Mouse (Mus musculus): ENCODE measurements around the gene Mbl1. TPM values are rescaled to one million over a fixed set of nuclear protein-coding genes. Genes with fewer than 3 reads are reported as not detected.

The Mbl1 gene
- not detected in 2 replicates for polyA plus RNA-seq (2016; fragmentation: Nextera tagmentation; extraction: Ambion mirVana)

DNA sequence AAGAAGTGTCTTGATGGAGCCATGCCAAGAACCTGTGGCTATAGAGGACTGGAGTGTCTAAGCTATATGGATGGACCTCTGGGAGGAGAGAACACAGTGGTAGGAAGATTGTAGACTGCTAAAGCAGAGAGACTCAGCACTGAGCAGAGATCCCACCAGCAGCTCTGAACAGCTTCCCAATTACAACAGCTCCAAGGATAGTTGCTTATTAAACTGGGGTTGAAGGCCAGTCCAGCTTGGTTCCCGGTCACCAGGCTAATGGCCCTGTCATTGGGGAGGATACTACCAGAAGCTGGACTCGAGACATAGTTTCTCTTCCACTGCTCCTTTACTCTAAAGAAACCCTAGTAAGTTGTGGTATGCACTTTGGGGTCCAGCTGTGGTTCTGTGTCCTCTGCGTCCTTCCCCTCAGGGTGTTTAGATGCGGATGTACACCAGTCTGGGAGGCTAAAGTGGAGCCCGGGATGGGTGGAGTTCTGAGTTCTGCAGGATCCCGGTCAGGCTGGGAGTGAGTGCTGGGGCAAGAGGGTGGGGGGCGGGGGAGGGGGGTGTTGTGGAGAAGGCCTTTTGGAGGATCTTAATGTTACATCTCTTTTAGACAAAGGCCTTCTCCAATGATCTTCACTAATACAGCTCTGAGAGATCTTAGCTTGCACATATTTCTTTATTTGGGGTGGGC lies at the start of gene Mbl1:
Gene Mbl1 (plus strand): TSS at position 239 of the 679 bp plus-strand sequence.
- Histone ChIP-seq H3K9ac (no peak within 1 kb of the TSS), H3K4me1 (no peaks in the 10 kb centered on the region), H3K27me3 (no peaks in the 10 kb centered on the region), H3K36me3 (replicated peaks) (no peaks in the 10 kb centered on the region), H3K27ac (no peak within 1 kb of the TSS), H3K4me3 (replicated peaks) (no peak within 1 kb of the TSS), H3K4me2 (no peak within 1 kb of the TSS), H3K9me3 (no peaks in the 10 kb centered on the region)
- ATAC-seq (ENCODE audit: low FRiP score) = no peak
- WGBS = 86% methylated on average over 7 of the region's 7 CpGs

DNA sequence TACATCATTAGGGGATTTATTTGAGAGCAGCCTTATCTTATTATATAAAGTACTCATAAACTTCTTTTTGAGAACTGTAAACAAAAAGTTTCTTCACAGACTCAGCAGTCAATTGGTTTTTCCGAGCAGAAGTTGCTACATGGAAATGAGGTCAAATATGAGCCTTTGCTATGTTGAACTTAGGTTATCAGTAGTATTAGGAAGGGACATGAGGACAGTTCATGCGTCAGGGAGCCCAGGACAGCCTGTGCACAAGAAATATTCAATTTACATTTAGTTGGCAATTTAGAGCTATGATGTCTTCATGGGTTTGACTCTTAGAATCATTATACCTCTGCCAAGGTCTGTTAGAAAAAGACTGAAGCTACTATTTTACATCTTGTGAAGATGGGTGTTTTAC lies 49.0 kb upstream of the Mbl1 start:
- ATAC-seq (ENCODE audit: low FRiP score) = no peak
- Histone ChIP-seq H3K4me2 (no peak overlapping the region), H3K4me3 (replicated peaks) (no peak overlapping the region), H3K36me3 (replicated peaks) (no peaks in the 10 kb centered on the region), H3K9me3 (no peaks in the 10 kb centered on the region), H3K27me3 (no peaks in the 10 kb centered on the region), H3K27ac (no peak overlapping the region), H3K4me1 (no peaks in the 10 kb centered on the region), H3K9ac (no peak overlapping the region)
- 78% methylated on average over 2 of the region's 2 CpGs for WGBS

DNA sequence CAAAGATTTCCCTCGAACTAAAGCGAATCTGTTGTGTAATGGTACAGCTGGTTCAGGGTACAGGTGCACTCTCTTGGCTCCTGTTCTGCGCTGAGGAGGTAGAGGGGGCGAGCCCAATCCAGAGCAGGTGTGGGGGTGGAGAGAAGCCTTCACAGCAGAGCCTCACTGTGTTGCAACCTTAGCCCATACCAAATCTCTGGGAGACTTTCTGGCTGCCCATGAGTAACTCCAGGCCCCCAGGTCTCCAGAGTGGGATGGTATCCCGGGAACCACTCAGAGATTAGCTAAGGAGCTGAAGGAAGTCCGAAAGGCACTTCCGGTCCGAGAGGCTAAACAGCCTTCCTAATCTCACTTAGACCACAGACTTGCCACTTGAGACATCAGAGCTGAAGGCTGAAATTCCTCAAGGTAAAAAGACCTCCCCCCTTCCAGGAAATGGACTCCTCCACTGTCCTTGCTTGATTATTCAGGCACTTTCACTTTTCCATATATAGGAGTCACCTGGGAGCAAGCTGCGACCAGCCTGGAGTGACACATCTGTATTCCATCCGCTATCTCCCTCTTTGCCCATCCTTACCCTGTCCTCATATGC lies 46.3 kb upstream of the Mbl1 start, which contains the start of gene Mat1a:
Gene Mat1a (plus strand): TSS at position 183 of the 592 bp plus-strand sequence.
- no peaks in the 10 kb centered on the region for H3K4me1 ChIP-seq
- H3K27ac ChIP-seq = no peak within 1 kb of the TSS
- H3K36me3 ChIP-seq (replicated peaks) = no peaks in the 10 kb centered on the region
- no peak within 1 kb of the TSS for H3K9ac ChIP-seq
- H3K4me2 ChIP-seq = no peak within 1 kb of the TSS
- no peak within 1 kb of the TSS for H3K4me3 ChIP-seq (replicated peaks)
- no peaks in the 10 kb centered on the region for H3K27me3 ChIP-seq
- 73% methylated on average over 10 of the region's 10 CpGs for WGBS
- no peak for ATAC-seq (ENCODE audit: low FRiP score)
- H3K9me3 ChIP-seq = no peaks in the 10 kb centered on the region

DNA sequence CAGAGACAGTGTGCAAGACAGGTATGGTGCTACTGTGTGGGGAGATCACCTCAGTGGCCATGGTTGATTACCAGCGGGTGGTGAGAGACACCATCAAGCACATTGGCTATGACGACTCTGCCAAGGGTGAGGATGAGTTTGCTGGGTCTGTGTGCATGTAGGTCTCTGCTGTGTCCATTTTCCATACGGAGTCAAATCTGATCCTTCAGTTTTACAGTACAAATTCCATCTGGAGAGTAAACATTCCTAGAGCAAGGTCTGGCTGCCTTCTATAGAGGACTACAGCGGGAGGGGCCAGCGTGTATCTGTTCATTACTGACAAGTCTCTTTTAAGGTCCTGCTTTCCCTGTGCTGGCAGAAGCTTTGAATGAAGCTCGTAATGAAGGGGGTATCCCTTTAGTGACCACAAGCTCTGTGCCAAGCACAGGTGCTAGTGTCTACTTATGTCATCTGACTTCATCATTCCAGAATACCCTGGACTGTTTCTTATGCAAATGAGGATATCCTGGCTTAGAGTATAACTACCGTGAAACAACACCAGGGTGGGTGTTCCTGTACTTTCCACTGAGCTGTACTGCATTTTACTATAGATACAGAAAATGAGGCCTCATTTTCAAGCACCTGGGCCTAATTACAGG lies 40.1 kb upstream of the Mbl1 start:
- no peaks in the 10 kb centered on the region for H3K4me1 ChIP-seq
- WGBS = 88% methylated on average over 7 of the region's 7 CpGs
- H3K9me3 ChIP-seq = no peaks in the 10 kb centered on the region
- no peaks in the 10 kb centered on the region for H3K36me3 ChIP-seq (replicated peaks)
- no peak overlapping the region for H3K9ac ChIP-seq
- H3K4me2 ChIP-seq = no peak overlapping the region
- no peak overlapping the region for H3K4me3 ChIP-seq (replicated peaks)
- ATAC-seq (ENCODE audit: low FRiP score) = no peak
- H3K27ac ChIP-seq = no peak overlapping the region
- H3K27me3 ChIP-seq = no peaks in the 10 kb centered on the region

DNA sequence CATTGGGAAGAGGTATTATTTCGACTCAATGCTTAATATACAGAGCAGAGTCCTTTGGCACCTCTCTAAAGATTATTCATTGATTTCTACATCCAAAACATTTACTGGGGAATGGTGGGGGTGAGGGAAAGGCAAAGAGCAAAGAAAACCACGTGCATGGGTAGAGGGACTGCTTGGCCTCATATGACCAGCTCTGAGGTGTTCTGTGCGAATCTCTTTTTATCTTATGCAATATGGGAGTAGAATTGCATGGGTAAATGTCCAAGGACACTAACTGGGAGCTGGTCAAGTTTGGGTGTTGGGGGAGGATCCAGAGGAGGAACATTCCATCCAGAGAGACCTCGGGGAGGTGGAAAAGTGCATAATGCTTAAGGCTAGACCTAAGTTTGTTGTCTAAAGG lies 38.3 kb upstream of the Mbl1 start:
- H3K4me3 ChIP-seq (replicated peaks) = no peak overlapping the region
- WGBS = 81% methylated on average over 4 of the region's 4 CpGs
- no peaks in the 10 kb centered on the region for H3K9me3 ChIP-seq
- no peak overlapping the region for H3K4me2 ChIP-seq
- H3K27me3 ChIP-seq = no peaks in the 10 kb centered on the region
- H3K9ac ChIP-seq = no peak overlapping the region
- ATAC-seq (ENCODE audit: low FRiP score) = no peak
- no peaks in the 10 kb centered on the region for H3K36me3 ChIP-seq (replicated peaks)
- H3K4me1 ChIP-seq = no peaks in the 10 kb centered on the region
- no peak overlapping the region for H3K27ac ChIP-seq

DNA sequence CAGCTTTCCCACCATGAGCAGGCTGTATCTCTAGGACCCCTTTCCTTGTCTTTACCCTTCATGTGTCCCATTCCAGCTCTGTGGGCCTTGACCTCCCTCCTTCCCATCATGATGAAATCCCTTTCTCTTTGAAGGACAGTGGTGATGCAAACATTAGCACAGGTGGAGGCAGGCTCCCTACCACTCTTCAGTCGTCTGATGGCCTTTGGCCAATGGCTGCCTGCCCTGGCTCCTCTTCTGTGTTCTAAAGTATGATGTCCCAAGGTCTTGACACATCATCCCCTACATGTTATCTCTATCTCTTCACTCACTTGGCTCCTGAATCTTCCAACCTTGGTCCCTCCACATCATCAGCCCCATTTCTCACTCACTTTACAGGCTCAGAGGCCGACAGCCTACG lies 35.0 kb upstream of the Mbl1 start:
- Histone ChIP-seq H3K27me3 (no peaks in the 10 kb centered on the region), H3K4me2 (no peak overlapping the region), H3K4me3 (replicated peaks) (no peak overlapping the region), H3K36me3 (replicated peaks) (no peaks in the 10 kb centered on the region), H3K9ac (no peak overlapping the region), H3K9me3 (no peaks in the 10 kb centered on the region), H3K27ac (no peak overlapping the region), H3K4me1 (no peaks in the 10 kb centered on the region)
- ATAC-seq (ENCODE audit: low FRiP score) = no peak
- WGBS = 83% methylated on average over 3 of the region's 3 CpGs

DNA sequence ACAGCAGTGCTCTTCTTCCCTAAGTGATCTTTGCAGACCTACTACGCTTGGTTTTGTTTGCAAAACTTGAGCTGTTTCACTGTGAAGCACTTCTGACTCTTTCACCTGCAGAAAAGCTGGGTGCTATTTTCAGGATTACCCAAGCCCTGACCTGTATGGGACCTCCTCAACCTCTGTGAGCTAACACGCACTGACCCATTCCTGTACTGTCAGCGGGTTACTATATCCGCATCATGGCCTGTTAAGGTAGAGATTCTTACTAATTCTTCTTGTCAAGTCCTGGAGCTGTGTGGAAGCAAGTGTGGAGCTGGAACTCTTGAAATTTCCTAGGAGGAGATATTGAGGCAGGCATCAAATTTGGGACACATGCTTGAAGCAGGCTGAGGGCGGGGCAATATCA lies 26.6 kb upstream of the Mbl1 start:
- WGBS = 88% methylated on average over 5 of the region's 5 CpGs
- no peak for ATAC-seq (ENCODE audit: low FRiP score)
- no peaks in the 10 kb centered on the region for H3K36me3 ChIP-seq (replicated peaks)

DNA sequence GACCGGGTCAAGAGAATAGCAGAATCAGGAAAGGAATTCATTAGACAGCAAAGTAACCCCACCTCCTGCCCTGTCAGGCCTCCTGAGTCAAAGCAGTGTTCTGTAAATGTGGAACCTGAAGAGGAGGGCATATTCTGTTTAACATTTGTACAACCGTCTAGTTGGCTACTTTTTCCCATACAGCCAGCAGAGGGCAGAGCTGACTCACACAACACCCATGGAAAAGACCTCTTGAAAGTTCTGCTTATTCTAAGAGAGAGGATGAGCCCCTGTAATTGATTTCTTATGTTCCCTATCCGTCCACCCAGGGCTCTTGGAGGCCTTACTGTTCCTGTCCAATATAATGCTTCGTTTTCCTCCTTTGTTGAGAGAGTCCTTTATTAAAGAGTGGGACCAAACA lies 23.3 kb upstream of the Mbl1 start:
- ATAC-seq (ENCODE audit: low FRiP score) = no peak
- H3K4me2 ChIP-seq = no peak overlapping the region
- H3K4me3 ChIP-seq (replicated peaks) = no peak overlapping the region
- no peak overlapping the region for H3K9ac ChIP-seq
- H3K9me3 ChIP-seq = no peaks in the 10 kb centered on the region
- 20% methylated on average over 4 of the region's 4 CpGs for WGBS
- no peak overlapping the region for H3K27ac ChIP-seq
- no peaks in the 10 kb centered on the region for H3K36me3 ChIP-seq (replicated peaks)
- H3K27me3 ChIP-seq = no peaks in the 10 kb centered on the region
- no peaks in the 10 kb centered on the region for H3K4me1 ChIP-seq

More for the DNA sequence above, 26.6 kb upstream of the Mbl1 start:
- no peaks in the 10 kb centered on the region for H3K9me3 ChIP-seq
- H3K4me2 ChIP-seq = no peak overlapping the region
- no peaks in the 10 kb centered on the region for H3K27me3 ChIP-seq
- no peaks in the 10 kb centered on the region for H3K4me1 ChIP-seq
- no peak overlapping the region for H3K4me3 ChIP-seq (replicated peaks)
- H3K27ac ChIP-seq = no peak overlapping the region
- H3K9ac ChIP-seq = no peak overlapping the region

DNA sequence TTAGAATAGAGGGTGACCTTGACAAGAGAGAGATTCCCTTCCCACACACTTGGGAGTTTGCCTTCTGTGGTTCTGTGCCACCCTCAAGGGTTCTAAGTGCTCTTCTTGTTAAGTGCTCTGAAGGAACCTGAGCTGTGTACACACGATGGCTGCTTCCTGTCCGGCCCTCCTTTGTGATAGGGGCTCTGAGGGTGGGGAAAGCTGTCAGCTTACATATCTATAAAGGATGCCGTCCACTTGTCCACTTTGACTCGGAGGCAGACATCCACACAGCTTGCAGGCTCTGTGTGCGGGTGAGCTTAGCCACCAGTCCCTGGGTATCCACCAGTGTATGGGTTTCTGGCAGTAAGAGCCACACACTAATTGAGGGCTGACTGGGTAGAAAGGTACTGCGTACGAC lies 19.7 kb upstream of the Mbl1 start, which contains the start of gene Sftpa1:
Gene Sftpa1 (plus strand): TSS at position 243 of the 400 bp plus-strand sequence.
- WGBS = 84% methylated on average over 7 of the region's 7 CpGs
- H3K36me3 ChIP-seq (replicated peaks) = no peaks in the 10 kb centered on the region
- H3K4me1 ChIP-seq = no peaks in the 10 kb centered on the region
- no peak within 1 kb of the TSS for H3K9ac ChIP-seq
- H3K9me3 ChIP-seq = no peaks in the 10 kb centered on the region
- ATAC-seq (ENCODE audit: low FRiP score) = no peak
- no peak within 1 kb of the TSS for H3K27ac ChIP-seq
- no peak within 1 kb of the TSS for H3K4me2 ChIP-seq
- no peak within 1 kb of the TSS for H3K4me3 ChIP-seq (replicated peaks)
- no peaks in the 10 kb centered on the region for H3K27me3 ChIP-seq

DNA sequence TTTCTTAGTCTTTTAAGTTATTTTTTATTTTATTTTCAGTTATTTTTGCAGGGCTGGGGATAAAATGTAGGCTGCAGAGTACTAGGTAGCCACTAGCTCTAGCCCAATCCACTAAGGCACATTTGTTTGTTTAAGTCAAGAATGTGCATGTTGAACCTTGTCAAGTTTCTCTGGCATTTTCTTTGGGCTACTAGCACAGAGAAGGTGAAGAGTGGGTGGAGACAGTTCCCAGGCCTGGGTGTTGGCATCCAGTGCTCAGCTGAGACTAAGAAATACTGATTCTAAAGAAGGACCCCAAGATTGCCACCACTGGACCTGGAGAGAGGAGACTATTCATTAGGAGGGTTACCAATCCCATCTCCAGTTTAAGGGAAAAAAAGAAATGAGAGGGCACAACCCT lies 14.3 kb upstream of the Mbl1 start:
- Histone ChIP-seq H3K4me1 (no peaks in the 10 kb centered on the region), H3K9me3 (no peaks in the 10 kb centered on the region), H3K27ac (no peak overlapping the region), H3K27me3 (no peaks in the 10 kb centered on the region), H3K4me3 (replicated peaks) (no peak overlapping the region), H3K4me2 (no peak overlapping the region), H3K9ac (no peak overlapping the region), H3K36me3 (replicated peaks) (no peaks in the 10 kb centered on the region)
- no peak for ATAC-seq (ENCODE audit: low FRiP score)

DNA sequence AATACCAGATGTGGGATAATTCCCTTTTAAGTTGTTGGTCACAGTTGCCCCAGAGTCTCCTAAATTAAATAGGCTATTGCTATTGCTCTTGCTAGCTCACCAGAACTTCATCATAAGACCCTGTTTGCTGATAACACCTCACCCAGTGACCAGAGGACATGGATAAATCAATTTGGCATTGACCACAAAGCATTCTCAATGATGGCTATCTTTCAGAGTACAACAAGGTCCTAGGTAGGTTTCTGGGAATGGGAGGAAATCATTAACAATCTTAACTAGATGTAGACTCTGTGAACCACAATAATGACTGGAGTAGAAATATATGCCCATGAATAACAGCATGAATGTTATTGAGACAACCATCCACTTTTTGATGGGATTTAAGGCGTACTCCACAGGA lies 10.6 kb upstream of the Mbl1 start:
- Histone ChIP-seq H3K27me3 (no peaks in the 10 kb centered on the region), H3K36me3 (replicated peaks) (no peaks in the 10 kb centered on the region), H3K4me1 (no peaks in the 10 kb centered on the region), H3K9me3 (no peaks in the 10 kb centered on the region), H3K4me2 (no peak overlapping the region), H3K4me3 (replicated peaks) (no peak overlapping the region), H3K27ac (no peak overlapping the region), H3K9ac (no peak overlapping the region)
- no peak for ATAC-seq (ENCODE audit: low FRiP score)
- WGBS = 89% methylated on average over 1 of the region's 1 CpGs

DNA sequence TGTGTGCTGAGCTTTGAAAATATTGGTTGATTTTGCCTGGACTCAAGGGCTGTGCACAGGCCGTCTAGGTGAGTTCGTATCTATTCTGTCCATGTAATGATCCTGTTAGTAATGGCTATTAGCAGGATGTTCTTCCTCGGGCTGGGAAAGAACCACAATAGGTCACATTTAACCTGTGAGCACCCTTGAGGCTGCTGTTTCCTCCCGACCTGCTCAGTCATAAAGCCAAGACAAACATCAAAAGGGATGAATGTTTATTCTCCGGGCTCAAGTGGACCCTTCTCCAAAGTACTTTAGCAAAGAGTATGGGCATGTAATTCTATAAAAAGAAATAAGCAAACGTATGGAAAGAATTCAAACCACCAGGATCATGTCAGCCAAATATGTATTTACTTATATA lies 5.2 kb upstream of the Mbl1 start:
- Histone ChIP-seq H3K9ac (no peak overlapping the region), H3K9me3 (no peaks in the 10 kb centered on the region), H3K4me1 (no peaks in the 10 kb centered on the region), H3K36me3 (replicated peaks) (no peaks in the 10 kb centered on the region), H3K27me3 (no peaks in the 10 kb centered on the region), H3K27ac (no peak overlapping the region), H3K4me2 (no peak overlapping the region), H3K4me3 (replicated peaks) (no peak overlapping the region)
- WGBS = 78% methylated on average over 6 of the region's 6 CpGs
- ATAC-seq (ENCODE audit: low FRiP score) = no peak

DNA sequence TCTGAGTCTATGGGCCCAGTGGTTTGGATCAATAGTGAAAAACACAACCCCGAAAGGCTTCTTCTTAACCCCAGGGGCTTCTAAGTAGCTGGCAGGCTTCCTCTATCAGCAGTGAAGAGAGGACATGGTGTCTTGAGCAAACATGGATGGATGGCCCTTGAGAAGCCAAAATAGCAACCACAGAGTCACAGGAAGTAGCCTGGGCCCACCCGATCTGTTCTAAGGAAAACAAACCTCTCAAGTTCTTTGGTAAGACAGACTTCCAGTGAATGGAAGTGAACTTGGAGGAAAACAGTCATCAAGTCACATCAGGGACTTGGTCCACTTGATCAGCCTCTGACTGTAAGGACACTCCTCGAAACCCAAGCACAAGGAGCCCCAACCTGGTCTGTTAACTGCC lies 4.3 kb upstream of the Mbl1 start:
- 86% methylated on average over 3 of the region's 3 CpGs for WGBS
- Histone ChIP-seq H3K9ac (no peak overlapping the region), H3K36me3 (replicated peaks) (no peaks in the 10 kb centered on the region), H3K4me2 (no peak overlapping the region), H3K4me3 (replicated peaks) (no peak overlapping the region), H3K27me3 (no peaks in the 10 kb centered on the region), H3K9me3 (no peaks in the 10 kb centered on the region), H3K4me1 (no peaks in the 10 kb centered on the region), H3K27ac (no peak overlapping the region)
- no peak for ATAC-seq (ENCODE audit: low FRiP score)
